In genomic region chr11:117975211-117975967, GRCm38 (mm10) we compare ENCODE assay signal across 10 mouse cellular contexts. TPM values are rescaled to one million over a fixed set of nuclear protein-coding genes. Genes with fewer than 3 reads are reported as not detected.
DNase-seq lines count a peak whose midpoint lies in the region; ATAC-seq and TF ChIP-seq lines count a peak whose summit lies in the region.
"Had no signal": no experiment of that assay in that cellular context is flagged by ENCODE, and none has a peak within 500 bp of the region (broad histone marks: within the 10 kb centered on the region; RNA-seq: fewer than 3 reads in every experiment).

No protein-coding gene starts in this region.

- TF ChIP-seq CTCF in heart, postnatal 0 days (IDR thresholded peaks at IDR 0.05; ENCODE audit: low read depth): no peak

- 34% methylated on average over 18 of the region's 18 CpGs for WGBS in heart, postnatal 0 days
- WGBS in forebrain, embryonic 12.5 days: 2% methylated on average over 18 of the region's 18 CpGs
- under 1% methylated on average over 18 of the region's 18 CpGs for WGBS in midbrain, embryonic 13.5 days

- intact Hi-C loops in left cerebral cortex, postnatal 36 days (cut with DNase I): no loop called here

- H3K4me3 ChIP-seq in heart, postnatal 0 days (ENCODE audit: low read depth, low read length): no peak overlapping the region
- no peak overlapping the region for H3K4me3 ChIP-seq in forebrain, embryonic 12.5 days (replicated peaks)
- H3K4me3 ChIP-seq in midbrain, embryonic 13.5 days (replicated peaks): no peak overlapping the region
- H3K4me3 ChIP-seq: left cerebral cortex, adult 2 months had no signal

- peak overlapping the region; percentile 11; the same call in 1 of the 2 replicates for H3K27ac ChIP-seq in heart, postnatal 0 days (ENCODE audit: low read depth)
- H3K27ac ChIP-seq in forebrain, embryonic 12.5 days: peak overlapping the region; percentile 83
- H3K27ac ChIP-seq in midbrain, embryonic 13.5 days: peak overlapping the region; percentile 84
- H3K27ac ChIP-seq: left cerebral cortex, adult 2 months had no signal

- peaks cover 21% of the 10 kb centered on the region for H3K4me1 ChIP-seq in heart, postnatal 0 days (ENCODE audit: control insufficient read depth, insufficient read depth)
- H3K4me1 ChIP-seq in forebrain, embryonic 12.5 days: peaks cover 46% of the 10 kb centered on the region
- H3K4me1 ChIP-seq in midbrain, embryonic 13.5 days (replicated peaks): peaks cover 32% of the 10 kb centered on the region

- no peak for TF ChIP-seq EP300 in heart, postnatal 0 days (IDR thresholded peaks at IDR 0.05; ENCODE audit: low read depth)

- H3K9me3 ChIP-seq in heart, postnatal 0 days (replicated peaks; ENCODE audit: control insufficient read depth, low read length): no peaks in the 10 kb centered on the region
- H3K9me3 ChIP-seq in forebrain, embryonic 12.5 days: no peaks in the 10 kb centered on the region
- H3K9me3 ChIP-seq in midbrain, embryonic 13.5 days: no peaks in the 10 kb centered on the region

- no peak overlapping the region for H3K9ac ChIP-seq in heart, postnatal 0 days (replicated peaks; ENCODE audit: low read depth, low read length)
- H3K9ac ChIP-seq in forebrain, embryonic 12.5 days: no peak overlapping the region
- no peak overlapping the region for H3K9ac ChIP-seq in midbrain, embryonic 13.5 days (replicated peaks)

- no peaks in the 10 kb centered on the region for H3K36me3 ChIP-seq in heart, postnatal 0 days (replicated peaks; ENCODE audit: control insufficient read depth, insufficient read depth, low read length)
- no peaks in the 10 kb centered on the region for H3K36me3 ChIP-seq in forebrain, embryonic 12.5 days (replicated peaks)
- no peaks in the 10 kb centered on the region for H3K36me3 ChIP-seq in midbrain, embryonic 13.5 days

- peak; percentile 29 for ATAC-seq in heart, postnatal 0 days (ENCODE audit: insufficient read depth, low read depth)
- ATAC-seq in forebrain, embryonic 12.5 days (ENCODE audit: low FRiP score): peak; percentile 67; the same call in 1 of the 2 replicates
- peak; percentile 66 for ATAC-seq in midbrain, embryonic 13.5 days

- no peak overlapping the region for H3K4me2 ChIP-seq in heart, postnatal 0 days (ENCODE audit: low read depth, low read length)
- peak overlapping the region; percentile 19 for H3K4me2 ChIP-seq in forebrain, embryonic 12.5 days
- peak overlapping the region; percentile 9; the same call in 1 of the 2 replicates for H3K4me2 ChIP-seq in midbrain, embryonic 13.5 days (replicated peaks)

- no peaks in the 10 kb centered on the region for H3K27me3 ChIP-seq in heart, postnatal 0 days (ENCODE audit: control insufficient read depth, insufficient read depth, low read length)
- peaks cover 42% of the 10 kb centered on the region for H3K27me3 ChIP-seq in forebrain, embryonic 12.5 days
- peaks cover 14% of the 10 kb centered on the region for H3K27me3 ChIP-seq in midbrain, embryonic 13.5 days
- H3K27me3 ChIP-seq: Patski had no signal

- DNase-seq in heart, postnatal 0 days (ENCODE audit: low spot score): no peak
- DNase-seq in heart, adult 18-20 months: no peak
- peak; percentile 97 for DNase-seq in Muller cell, postnatal 12 days (ENCODE audit: inconsistent ontology term)
- DNase-seq in left cerebral cortex, postnatal 36 days (ENCODE audit: low spot score in 2 of 2): no peak
- DNase-seq in urinary bladder, adult 2 months (ENCODE audit: low spot score): no peak
- no peak for DNase-seq in urinary bladder, postnatal 14 days (ENCODE audit: low spot score)

RNA-seq across cellular contexts. Expression of gene Socs3, which starts 5.5 kb away (rescaled TPM):
- total RNA-seq in heart, postnatal 0 days (2014; rRNA removed; ENCODE audit: low replicate concordance): 5.7 and 13.1 TPM in 2 replicates
- polyA plus RNA-seq in heart, postnatal 0 days (2015; fragmentation: Nextera tagmentation; extraction: Ambion mirVana): 4.0 and 5.1 TPM in 2 replicates
- total RNA-seq in heart, adult 18-20 months (2021): 1 to 10 TPM; 3.2 to 3.5 TPM
- 13.5 and 14.7 TPM in 2 replicates for polyA plus RNA-seq in forebrain, embryonic 12.5 days (2016; fragmentation: Nextera tagmentation; extraction: Ambion mirVana)
- 8.3 and 9.3 TPM in 2 replicates for polyA plus RNA-seq in midbrain, embryonic 13.5 days (2015; fragmentation: Nextera tagmentation; extraction: Ambion mirVana)
- total RNA-seq in left cerebral cortex, postnatal 36 days (2021): 1 to 10 TPM; 2.8 to 5.0 TPM
- 7.8 and 9.8 TPM in 2 replicates for polyA plus RNA-seq in urinary bladder, adult 2 months (2012; rRNA removed)

RNA-seq across cellular contexts. Expression of gene Pgs1, which starts 10.7 kb away (rescaled TPM):
- total RNA-seq in heart, postnatal 0 days (2014; rRNA removed; ENCODE audit: low replicate concordance): 27.2 and 33.0 TPM in 2 replicates
- polyA plus RNA-seq in heart, postnatal 0 days (2015; fragmentation: Nextera tagmentation; extraction: Ambion mirVana): 20.3 and 21.8 TPM in 2 replicates
- total RNA-seq in heart, adult 18-20 months (2021): 10 to 100 TPM; 17.0 to 18.8 TPM
- 45.3 and 45.9 TPM in 2 replicates for polyA plus RNA-seq in forebrain, embryonic 12.5 days (2016; fragmentation: Nextera tagmentation; extraction: Ambion mirVana)
- 46.0 and 50.8 TPM in 2 replicates for polyA plus RNA-seq in midbrain, embryonic 13.5 days (2015; fragmentation: Nextera tagmentation; extraction: Ambion mirVana)
- total RNA-seq in left cerebral cortex, postnatal 36 days (2021): 10 to 100 TPM; 82.8 to 86.3 TPM
- 24.6 and 31.2 TPM in 2 replicates for polyA plus RNA-seq in urinary bladder, adult 2 months (2012; rRNA removed)

Comparison
In these comparisons a context has a peak if more than half of its experiments do, and no peak if none do; other contexts are left out.
1. H3K27ac ChIP-seq: peak in every context shown above with its lines; median percentile 84 in midbrain, embryonic 13.5 days; 83 in forebrain, embryonic 12.5 days; 11 in heart, postnatal 0 days.